Mouse (Mus musculus) neural tube, embryonic 10.5 days (tissue): ENCODE data around the gene Lyl1.
"Not testable (repeated sequence)": the region's sequence is repeated elsewhere in the genome, so short reads cannot be mapped to it uniquely, and the experiment has no call there.

ENCODE experiments used
- DNase-seq: peaks from one replicate; pipeline ENCODE4 v3.0.0-alpha.2; 2017; ENCODE audit warnings: low spot score; ENCODE audit errors: extremely low spot score

The Lyl1 gene

GRCm38 (mm10) chr8:84668081-84668480, 33.2 kb upstream of the Lyl1 start:
- no peak for DNase-seq

- no peak for DNase-seq
Observed at GRCm38 (mm10) chr8:84668731-84669485, 32.3 kb upstream of the Lyl1 start.

GRCm38 (mm10) chr8:84670295-84671006, 30.8 kb upstream of the Lyl1 start:
- DNase-seq: not testable (repeated sequence)

GRCm38 (mm10) chr8:84677305-84677704, 24.0 kb upstream of the Lyl1 start:
- no peak for DNase-seq

GRCm38 (mm10) chr8:84681476-84681875, 19.8 kb upstream of the Lyl1 start:
- no peak for DNase-seq

GRCm38 (mm10) chr8:84682257-84682656, 19.0 kb upstream of the Lyl1 start:
- DNase-seq: no peak

- DNase-seq: no peak
Observed at GRCm38 (mm10) chr8:84684537-84684936, 16.7 kb upstream of the Lyl1 start.

GRCm38 (mm10) chr8:84686191-84687002, 14.9 kb upstream of the Lyl1 start, which contains the start of gene Trmt1:
TSS of gene Trmt1 (plus strand) at chr8:84686307.
- DNase-seq: peak; percentile 23

- DNase-seq: peak; percentile 81
Observed at GRCm38 (mm10) chr8:84687003-84687704, 14.1 kb upstream of the Lyl1 start.

- DNase-seq: peak; percentile 87
Observed at GRCm38 (mm10) chr8:84687705-84688100, 13.6 kb upstream of the Lyl1 start, which contains the start of gene Nacc1. TSS of gene Nacc1 (minus strand) at chr8:84687862.

GRCm38 (mm10) chr8:84689091-84689915, 12.0 kb upstream of the Lyl1 start:
- peak; percentile 88 for DNase-seq

- DNase-seq: no peak
Observed at GRCm38 (mm10) chr8:84693332-84693731, 7.9 kb upstream of the Lyl1 start.

GRCm38 (mm10) chr8:84695140-84695539, 6.1 kb upstream of the Lyl1 start:
- no peak for DNase-seq

- no peak for DNase-seq
Observed at GRCm38 (mm10) chr8:84697166-84698130, 3.8 kb upstream of the Lyl1 start.

- DNase-seq: no peak
Observed at GRCm38 (mm10) chr8:84698288-84698687, 3.0 kb upstream of the Lyl1 start.

- no peak for DNase-seq
Observed at GRCm38 (mm10) chr8:84698929-84699401, 2.3 kb upstream of the Lyl1 start.

- DNase-seq: no peak
Observed at GRCm38 (mm10) chr8:84699861-84700322, 1.4 kb upstream of the Lyl1 start.

GRCm38 (mm10) chr8:84700526-84700925, 731 bp upstream of the Lyl1 start:
- DNase-seq: no peak

- no peak for DNase-seq
Observed at GRCm38 (mm10) chr8:84702561-84702960, 1.3 kb downstream of the Lyl1 start.
